Mouse (Mus musculus): ENCODE results near the gene Loxl4. TPM values are rescaled to one million over a fixed set of nuclear protein-coding genes. Genes with fewer than 3 reads are reported as not detected.

Loxl4 gene
- polyA plus RNA-seq (2014; fragmentation: Nextera tagmentation; extraction: Ambion mirVana): 0.41 TPM in 1 of 2 replicates, not detected in the other

DNA sequence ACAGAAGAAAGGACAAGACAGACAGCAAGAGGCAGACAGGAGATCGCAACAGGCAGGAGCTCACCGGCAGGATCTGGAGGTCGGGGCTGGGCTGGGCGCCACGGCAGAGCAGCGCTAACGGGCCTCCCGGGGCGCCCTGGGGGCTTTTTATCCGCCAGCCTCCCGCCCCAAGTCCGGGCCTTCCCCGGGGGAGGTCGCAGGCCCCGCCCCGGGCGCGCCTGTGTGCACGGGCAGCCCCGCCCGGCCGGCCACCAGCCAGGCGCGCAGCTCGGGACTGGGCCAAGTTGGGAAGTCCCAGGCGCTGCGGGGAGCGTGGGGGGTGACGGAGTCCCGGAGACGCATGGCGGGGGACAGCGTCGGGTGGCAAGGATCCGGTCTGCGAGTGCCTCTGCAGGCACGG, at the start of gene Loxl4:
TSS of gene Loxl4 (minus strand) at position 160 of the 400 bp plus-strand sequence.
- H3K4me3 ChIP-seq (ENCODE audit: low read depth, low read length): peak within 1 kb of the TSS; percentile 29
- peak within 1 kb of the TSS; percentile 43 for H3K9ac ChIP-seq (ENCODE audit: low read length)
- H3K27ac ChIP-seq (replicated peaks; ENCODE audit: low read depth, low read length): no peak within 1 kb of the TSS
- DNase-seq (ENCODE audit: low spot score) (no peak), ATAC-seq (ENCODE audit: insufficient number of reproducible peaks, low FRiP score, low TSS enrichment, low read depth) (no peak)
- H3K36me3 ChIP-seq (ENCODE audit: control insufficient read depth, insufficient read depth, low read length): no peaks in the 10 kb centered on the region
- H3K4me1 ChIP-seq (ENCODE audit: control insufficient read depth, insufficient read depth, low read length): peaks cover 8% of the 10 kb centered on the region
- no peaks in the 10 kb centered on the region for H3K9me3 ChIP-seq (ENCODE audit: control insufficient read depth, low read length)
- H3K4me2 ChIP-seq (ENCODE audit: low read depth, severe bottlenecking): peak within 1 kb of the TSS; percentile 73
- H3K27me3 ChIP-seq (ENCODE audit: control insufficient read depth, insufficient read depth, low read length): peaks cover 7% of the 10 kb centered on the region; the same call in 1 of the 2 replicates
- under 1% methylated on average over 34 of the region's 37 CpGs for WGBS

DNA sequence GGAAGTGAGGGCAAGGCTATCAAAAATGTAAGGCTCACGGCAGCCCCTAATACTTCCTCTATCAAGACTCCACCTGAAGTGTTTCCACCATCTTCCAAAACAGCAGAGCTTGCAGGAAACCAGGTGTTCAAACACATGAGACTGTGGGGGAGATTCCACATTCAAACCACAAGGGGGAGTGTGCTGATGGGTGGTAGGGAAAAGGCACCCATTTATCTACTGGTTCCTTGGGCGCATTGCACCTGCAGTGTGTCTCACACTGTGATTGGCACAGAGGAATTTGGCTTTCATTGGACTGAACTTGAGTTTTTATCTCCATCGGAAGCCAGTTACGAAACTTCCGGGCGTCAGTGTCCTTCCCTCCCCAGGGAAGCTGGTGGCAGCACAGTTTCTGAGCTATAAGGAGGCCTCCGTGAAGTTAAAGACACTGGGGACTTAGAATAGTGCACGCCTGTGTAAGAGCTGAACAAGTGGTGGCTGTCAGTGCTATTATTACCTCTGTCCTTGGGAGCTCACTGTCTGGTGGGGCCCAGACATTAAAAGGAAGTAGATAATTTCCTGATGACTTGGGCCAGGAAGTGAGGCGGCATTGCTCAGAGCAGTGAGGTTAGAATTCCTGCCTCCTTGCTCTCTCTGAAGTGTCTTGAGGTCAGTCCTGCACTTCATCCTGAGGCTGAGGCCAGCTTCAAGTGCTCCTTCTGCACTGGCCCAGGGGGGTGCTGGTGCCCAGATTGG, 49.0 kb upstream of the Loxl4 start:
- Histone ChIP-seq H3K9me3 (ENCODE audit: control insufficient read depth, low read length) (no peaks in the 10 kb centered on the region), H3K4me3 (ENCODE audit: low read depth, low read length) (no peak overlapping the region), H3K4me2 (ENCODE audit: low read depth, severe bottlenecking) (no peak overlapping the region), H3K27me3 (ENCODE audit: control insufficient read depth, insufficient read depth, low read length) (no peaks in the 10 kb centered on the region), H3K36me3 (ENCODE audit: control insufficient read depth, insufficient read depth, low read length) (no peaks in the 10 kb centered on the region), H3K27ac (replicated peaks; ENCODE audit: low read depth, low read length) (no peak overlapping the region), H3K4me1 (ENCODE audit: control insufficient read depth, insufficient read depth, low read length) (no peaks in the 10 kb centered on the region), H3K9ac (ENCODE audit: low read length) (no peak overlapping the region)
- 80% methylated on average over 9 of the region's 9 CpGs for WGBS
- ATAC-seq (ENCODE audit: insufficient number of reproducible peaks, low FRiP score, low TSS enrichment, low read depth) (no peak), DNase-seq (ENCODE audit: low spot score) (no peak)

DNA sequence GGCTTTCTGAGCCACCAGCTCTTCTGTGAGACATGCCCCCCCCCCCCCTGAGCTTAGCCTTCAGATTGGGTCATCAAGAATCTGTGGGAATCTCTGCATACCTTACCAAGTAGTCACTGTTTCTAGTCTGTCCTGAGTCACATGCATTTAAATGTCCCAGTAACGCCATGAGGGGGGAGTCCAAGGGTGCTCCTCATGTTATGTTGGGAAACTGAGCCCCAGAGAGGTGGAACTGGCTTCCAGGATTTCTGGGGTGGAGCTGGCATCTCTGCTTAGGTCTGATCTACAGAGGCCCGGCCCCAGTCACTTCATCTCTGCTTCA, 47.6 kb upstream of the Loxl4 start:
- Histone ChIP-seq H3K4me2 (ENCODE audit: low read depth, severe bottlenecking) (no peak overlapping the region), H3K9me3 (ENCODE audit: control insufficient read depth, low read length) (no peaks in the 10 kb centered on the region), H3K4me3 (ENCODE audit: low read depth, low read length) (no peak overlapping the region), H3K27me3 (ENCODE audit: control insufficient read depth, insufficient read depth, low read length) (no peaks in the 10 kb centered on the region), H3K27ac (replicated peaks; ENCODE audit: low read depth, low read length) (no peak overlapping the region), H3K36me3 (ENCODE audit: control insufficient read depth, insufficient read depth, low read length) (no peaks in the 10 kb centered on the region), H3K4me1 (ENCODE audit: control insufficient read depth, insufficient read depth, low read length) (no peaks in the 10 kb centered on the region), H3K9ac (ENCODE audit: low read length) (no peak overlapping the region)
- WGBS: 89% methylated on average over 2 of the region's 2 CpGs
- ATAC-seq (ENCODE audit: insufficient number of reproducible peaks, low FRiP score, low TSS enrichment, low read depth) (no peak), DNase-seq (ENCODE audit: low spot score) (no peak)

DNA sequence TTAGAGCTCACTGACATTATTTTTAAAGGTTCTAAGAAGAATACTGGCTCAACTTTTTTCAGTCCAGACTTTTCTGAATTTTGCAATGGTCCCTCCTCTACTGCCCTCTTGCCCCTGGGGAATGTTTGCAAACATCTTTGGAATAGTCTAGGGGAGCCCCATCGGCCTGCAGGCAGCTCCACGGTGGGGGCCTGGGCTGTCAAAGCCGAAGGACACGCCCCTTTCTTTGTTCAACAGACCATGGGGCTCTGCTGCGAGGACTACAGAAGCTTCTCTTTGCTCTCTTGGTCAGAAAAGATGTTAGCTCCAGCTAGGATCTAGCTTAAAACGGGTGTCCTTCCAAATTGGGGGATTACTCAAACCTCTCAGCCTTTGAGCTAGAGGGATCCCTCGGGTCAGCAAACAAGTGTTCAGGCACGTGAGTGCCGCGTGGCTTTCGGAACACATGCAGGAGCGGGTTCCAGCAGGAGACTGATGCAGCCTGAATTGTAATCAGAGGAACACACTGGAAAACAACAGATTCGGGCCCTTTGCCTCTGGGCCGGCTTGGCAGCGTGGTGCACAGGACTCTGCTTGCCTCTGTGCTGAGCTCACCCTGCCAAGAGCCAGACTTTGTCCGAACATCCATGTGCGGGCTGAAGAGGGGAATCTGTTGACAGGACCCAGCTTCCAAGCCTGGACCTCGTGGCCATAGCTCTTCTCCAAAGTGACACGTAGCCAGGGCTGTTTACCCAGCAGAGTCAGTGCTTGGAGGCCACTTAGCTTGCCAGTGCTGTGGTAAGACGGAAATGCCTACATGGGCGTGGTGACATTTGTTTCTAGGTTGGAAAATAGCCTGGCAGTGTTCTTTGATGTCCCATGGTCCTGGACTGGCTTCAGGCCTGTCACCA, 47.0 kb upstream of the Loxl4 start:
- Histone ChIP-seq H3K36me3 (ENCODE audit: control insufficient read depth, insufficient read depth, low read length) (no peaks in the 10 kb centered on the region), H3K27me3 (ENCODE audit: control insufficient read depth, insufficient read depth, low read length) (no peaks in the 10 kb centered on the region), H3K4me2 (ENCODE audit: low read depth, severe bottlenecking) (no peak overlapping the region), H3K4me1 (ENCODE audit: control insufficient read depth, insufficient read depth, low read length) (no peaks in the 10 kb centered on the region), H3K9me3 (ENCODE audit: control insufficient read depth, low read length) (no peaks in the 10 kb centered on the region), H3K4me3 (ENCODE audit: low read depth, low read length) (no peak overlapping the region), H3K9ac (ENCODE audit: low read length) (no peak overlapping the region), H3K27ac (replicated peaks; ENCODE audit: low read depth, low read length) (no peak overlapping the region)
- DNase-seq (ENCODE audit: low spot score) (no peak), ATAC-seq (ENCODE audit: insufficient number of reproducible peaks, low FRiP score, low TSS enrichment, low read depth) (no peak)
- WGBS: 69% methylated on average over 21 of the region's 21 CpGs

DNA sequence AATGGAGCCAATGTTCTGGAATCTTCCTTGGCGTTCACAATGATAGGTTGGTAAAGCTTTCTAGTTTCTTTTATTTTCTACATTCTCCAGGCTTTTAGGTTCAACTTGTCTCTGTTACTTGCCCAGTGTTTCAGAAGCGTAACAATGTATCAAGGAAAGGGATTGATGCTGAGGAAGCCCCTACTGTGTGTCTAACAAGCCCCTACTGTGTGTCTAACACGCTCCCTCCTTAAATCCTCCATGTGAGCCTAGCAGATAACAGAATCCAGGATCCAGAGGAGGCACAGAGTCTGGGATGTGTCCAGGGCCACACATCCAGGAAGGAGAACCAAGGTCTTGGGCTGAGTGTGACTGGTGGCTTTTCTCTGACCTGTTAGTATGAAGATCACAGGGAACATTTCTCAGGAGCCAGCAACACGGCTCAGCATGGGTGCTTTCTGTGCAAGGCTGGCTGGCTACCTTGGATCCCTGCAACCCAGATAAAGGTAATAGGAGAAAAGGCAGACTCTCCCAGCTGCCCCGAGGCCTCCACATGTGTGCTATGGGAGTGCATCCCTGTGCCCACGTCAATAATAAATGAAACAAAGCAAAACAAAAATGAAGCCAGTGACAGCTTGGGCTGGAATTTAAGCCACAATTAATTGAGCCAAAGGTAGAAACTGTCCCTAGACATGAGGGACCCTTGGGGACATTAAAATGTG, 46.0 kb upstream of the Loxl4 start:
- Histone ChIP-seq H3K9me3 (ENCODE audit: control insufficient read depth, low read length) (no peaks in the 10 kb centered on the region), H3K4me2 (ENCODE audit: low read depth, severe bottlenecking) (no peak overlapping the region), H3K27me3 (ENCODE audit: control insufficient read depth, insufficient read depth, low read length) (no peaks in the 10 kb centered on the region), H3K27ac (replicated peaks; ENCODE audit: low read depth, low read length) (no peak overlapping the region), H3K4me1 (ENCODE audit: control insufficient read depth, insufficient read depth, low read length) (no peaks in the 10 kb centered on the region), H3K9ac (ENCODE audit: low read length) (no peak overlapping the region), H3K36me3 (ENCODE audit: control insufficient read depth, insufficient read depth, low read length) (no peaks in the 10 kb centered on the region), H3K4me3 (ENCODE audit: low read depth, low read length) (no peak overlapping the region)
- no peak for ATAC-seq (ENCODE audit: insufficient number of reproducible peaks, low FRiP score, low TSS enrichment, low read depth)
- DNase-seq (ENCODE audit: low spot score): no peak
- WGBS: 86% methylated on average over 6 of the region's 6 CpGs

DNA sequence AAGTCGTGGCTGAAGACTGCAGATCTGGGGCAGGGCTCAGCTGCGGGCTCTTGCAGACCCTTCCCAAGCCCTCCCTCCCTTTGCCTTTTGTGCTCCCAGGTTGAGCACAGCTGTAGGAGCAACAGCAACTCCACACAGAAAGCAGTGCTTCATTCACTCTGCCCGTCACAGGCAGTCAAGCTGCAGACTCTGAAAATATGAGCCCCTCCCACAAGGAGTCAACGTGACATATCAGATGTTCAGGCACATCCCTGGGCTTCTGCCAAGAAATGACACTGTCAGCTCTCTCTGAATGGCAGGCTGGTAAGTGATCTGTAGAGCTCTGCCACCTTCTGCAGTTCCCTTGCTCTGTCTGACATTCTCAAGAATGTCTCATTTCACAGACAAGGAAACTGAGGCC, 45.2 kb upstream of the Loxl4 start:
- Histone ChIP-seq H3K36me3 (ENCODE audit: control insufficient read depth, insufficient read depth, low read length) (no peaks in the 10 kb centered on the region), H3K4me2 (ENCODE audit: low read depth, severe bottlenecking) (no peak overlapping the region), H3K9me3 (ENCODE audit: control insufficient read depth, low read length) (no peaks in the 10 kb centered on the region), H3K4me3 (ENCODE audit: low read depth, low read length) (no peak overlapping the region), H3K27ac (replicated peaks; ENCODE audit: low read depth, low read length) (no peak overlapping the region), H3K9ac (ENCODE audit: low read length) (no peak overlapping the region), H3K27me3 (ENCODE audit: control insufficient read depth, insufficient read depth, low read length) (no peaks in the 10 kb centered on the region), H3K4me1 (ENCODE audit: control insufficient read depth, insufficient read depth, low read length) (no peaks in the 10 kb centered on the region)
- WGBS: 58% methylated on average over 4 of the region's 4 CpGs
- ATAC-seq (ENCODE audit: insufficient number of reproducible peaks, low FRiP score, low TSS enrichment, low read depth): no peak
- DNase-seq (ENCODE audit: low spot score): no peak

DNA sequence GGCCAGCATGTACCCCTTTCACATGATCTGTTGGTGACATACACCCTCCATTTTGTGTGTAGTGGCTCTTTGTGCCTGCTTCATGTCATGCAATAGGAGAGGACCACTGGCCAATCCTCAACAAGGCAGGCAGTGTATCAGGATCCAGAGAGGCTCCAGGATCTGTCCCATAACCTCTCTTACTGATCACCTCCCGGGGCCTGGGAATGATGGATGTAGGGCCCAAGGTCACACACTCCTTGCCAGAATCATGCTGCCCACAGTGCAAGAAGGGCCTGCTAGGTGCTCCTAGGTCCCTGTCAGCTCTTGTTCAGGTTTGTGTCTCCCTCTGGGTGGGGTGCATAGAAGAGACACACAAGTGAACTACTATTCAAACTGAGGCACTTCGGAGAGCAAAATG, 44.7 kb upstream of the Loxl4 start:
- 82% methylated on average over 2 of the region's 2 CpGs for WGBS
- Histone ChIP-seq H3K4me1 (ENCODE audit: control insufficient read depth, insufficient read depth, low read length) (no peaks in the 10 kb centered on the region), H3K27me3 (ENCODE audit: control insufficient read depth, insufficient read depth, low read length) (no peaks in the 10 kb centered on the region), H3K9me3 (ENCODE audit: control insufficient read depth, low read length) (no peaks in the 10 kb centered on the region), H3K4me3 (ENCODE audit: low read depth, low read length) (no peak overlapping the region), H3K9ac (ENCODE audit: low read length) (no peak overlapping the region), H3K27ac (replicated peaks; ENCODE audit: low read depth, low read length) (no peak overlapping the region), H3K4me2 (ENCODE audit: low read depth, severe bottlenecking) (no peak overlapping the region), H3K36me3 (ENCODE audit: control insufficient read depth, insufficient read depth, low read length) (no peaks in the 10 kb centered on the region)
- DNase-seq (ENCODE audit: low spot score) (no peak), ATAC-seq (ENCODE audit: insufficient number of reproducible peaks, low FRiP score, low TSS enrichment, low read depth) (no peak)

DNA sequence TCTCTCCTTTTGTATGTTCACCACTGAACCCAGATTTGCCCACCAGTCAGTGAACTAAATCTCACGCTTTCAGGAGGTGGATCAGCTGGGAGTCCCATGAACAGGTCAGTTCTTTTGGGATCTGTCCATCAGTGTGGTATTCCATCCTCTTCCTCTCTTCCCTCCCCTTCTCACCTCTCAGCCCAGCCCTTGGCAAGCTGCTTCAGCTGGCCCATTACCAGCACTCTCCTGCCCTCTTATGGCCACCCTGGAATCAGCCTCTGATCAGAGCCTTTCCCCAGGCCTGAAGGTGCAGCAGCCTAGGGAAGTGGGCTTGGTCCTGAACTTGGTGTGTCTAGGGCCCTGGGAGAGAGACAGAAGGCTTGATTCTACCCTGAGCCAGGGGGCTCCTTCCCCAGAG, 42.4 kb upstream of the Loxl4 start:
- no peaks in the 10 kb centered on the region for H3K9me3 ChIP-seq (ENCODE audit: control insufficient read depth, low read length)
- DNase-seq (ENCODE audit: low spot score) (peak; percentile 78), ATAC-seq (ENCODE audit: insufficient number of reproducible peaks, low FRiP score, low TSS enrichment, low read depth) (no peak)
- 50% methylated on average over 1 of the region's 1 CpGs for WGBS
- H3K4me1 ChIP-seq (ENCODE audit: control insufficient read depth, insufficient read depth, low read length): no peaks in the 10 kb centered on the region
- no peak overlapping the region for H3K9ac ChIP-seq (ENCODE audit: low read length)
- H3K27me3 ChIP-seq (ENCODE audit: control insufficient read depth, insufficient read depth, low read length): no peaks in the 10 kb centered on the region
- no peak overlapping the region for H3K4me3 ChIP-seq (ENCODE audit: low read depth, low read length)
- H3K4me2 ChIP-seq (ENCODE audit: low read depth, severe bottlenecking): no peak overlapping the region
- no peaks in the 10 kb centered on the region for H3K36me3 ChIP-seq (ENCODE audit: control insufficient read depth, insufficient read depth, low read length)
- no peak overlapping the region for H3K27ac ChIP-seq (replicated peaks; ENCODE audit: low read depth, low read length)

All from limb, embryonic 11.5 days (tissue).